Mouse (Mus musculus) ES-E14 (cell line): Measurements from ENCODE around the gene Ilf2.

ENCODE experiments used
- CHD2 ChIP-seq: IDR thresholded peaks from 2 replicates; pipeline ENCODE4 v1.6.1; 2014; ENCODE audit warnings: mild to moderate bottlenecking, low read depth, low read length, inconsistent platforms
- HCFC1 ChIP-seq: IDR thresholded peaks from 2 replicates; pipeline ENCODE4 v1.6.1; 2012; ENCODE audit warnings: low read length, inconsistent platforms, borderline replicate concordance; ENCODE audit not compliant: insufficient read depth
- MAFK ChIP-seq: IDR thresholded peaks from 2 replicates; pipeline ENCODE4 v1.6.1; 2014; ENCODE audit warnings: mild to moderate bottlenecking, low read depth, low read length, inconsistent platforms; ENCODE audit not compliant: insufficient read depth
- ZNF384 ChIP-seq: IDR thresholded peaks from 2 replicates; pipeline ENCODE4 v1.6.1; 2012; ENCODE audit warnings: low read depth, low read length, inconsistent platforms

DNA sequence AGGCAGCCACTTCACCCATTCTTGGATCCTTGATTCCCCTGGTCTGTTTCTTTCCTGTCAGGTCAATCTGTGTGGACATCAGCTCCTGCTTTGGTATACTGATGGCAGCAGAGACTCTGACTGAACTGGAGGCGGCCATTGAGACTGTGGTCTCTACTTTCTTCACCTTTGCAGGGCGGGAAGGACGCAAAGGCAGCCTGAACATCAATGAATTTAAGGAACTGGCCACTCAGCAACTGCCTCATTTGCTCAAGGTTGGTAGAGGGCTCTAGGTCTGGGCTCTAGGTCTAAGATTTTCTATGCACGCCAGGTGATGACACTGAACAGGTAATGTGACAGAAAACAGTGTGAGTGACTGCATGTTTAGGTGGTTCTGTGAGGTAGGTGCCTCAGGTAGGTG lies 39.9 kb downstream of the Ilf2 start:
- TF ChIP-seq CHD2, result no peak
- no peak for TF ChIP-seq HCFC1
- TF ChIP-seq MAFK, result no peak
- TF ChIP-seq ZNF384, result no peak
